Mouse (Mus musculus) ES-E14 (cell line): ENCODE data around the gene Rora.

Experiments
- CHD2 ChIP-seq: IDR thresholded peaks from 2 replicates; pipeline ENCODE4 v1.6.1; 2014; ENCODE audit warnings: mild to moderate bottlenecking, low read depth, low read length, inconsistent platforms
- HCFC1 ChIP-seq: IDR thresholded peaks from 2 replicates; pipeline ENCODE4 v1.6.1; 2012; ENCODE audit warnings: low read length, inconsistent platforms, borderline replicate concordance; ENCODE audit not compliant: insufficient read depth
- MAFK ChIP-seq: IDR thresholded peaks from 2 replicates; pipeline ENCODE4 v1.6.1; 2014; ENCODE audit warnings: mild to moderate bottlenecking, low read depth, low read length, inconsistent platforms; ENCODE audit not compliant: insufficient read depth
- ZC3H11A ChIP-seq: IDR thresholded peaks from 2 replicates; pipeline ENCODE4 v1.6.1; 2012; ENCODE audit warnings: low read depth, mild to moderate bottlenecking, inconsistent platforms, low read length, borderline replicate concordance
- ZNF384 ChIP-seq: IDR thresholded peaks from 2 replicates; pipeline ENCODE4 v1.6.1; 2012; ENCODE audit warnings: low read depth, low read length, inconsistent platforms

- TF ChIP-seq HCFC1: no peak
- no peak for TF ChIP-seq CHD2
- no peak for TF ChIP-seq ZC3H11A
- no peak for TF ChIP-seq ZNF384
- no peak for TF ChIP-seq MAFK
These were observed 181.6 kb downstream of the Rora start for GRCm38 (mm10) chr9:68835037-68835649.
